Mouse (Mus musculus) mesoderm, embryonic 11.5 days (tissue): ENCODE measurements around the gene Col17a1.

ENCODE experiments used
- DNase-seq: peaks from one replicate; pipeline ENCODE4 v3.0.0-alpha.2; 2012; ENCODE audit warnings: low read depth, low spot score

The Col17a1 gene

DNA sequence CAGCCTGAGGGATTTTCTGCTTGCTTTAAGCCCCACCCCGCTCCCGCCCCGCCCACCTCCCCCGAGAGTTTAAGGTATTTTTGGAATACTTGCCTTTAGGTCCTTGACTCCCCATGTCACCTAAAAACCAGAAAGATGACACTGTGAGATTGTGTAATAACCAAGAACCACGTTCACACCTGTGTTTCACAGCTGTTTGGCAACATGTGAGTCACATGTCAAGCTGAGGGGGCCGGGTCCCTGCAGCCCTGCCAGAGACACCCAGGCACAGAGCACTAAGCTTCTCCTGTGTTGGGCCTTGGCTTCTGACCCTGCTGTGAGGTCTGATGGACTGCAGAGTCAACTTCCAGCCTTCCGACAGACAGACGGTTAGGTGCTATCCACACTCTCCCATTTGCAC is 24.3 kb downstream of the Col17a1 start:
- no peak for DNase-seq

- DNase-seq: no peak
Measured at GRCm38 (mm10) chr19:47659765-47660408, 32.0 kb downstream of the Col17a1 start.

- DNase-seq: peak; percentile 67
Measured at GRCm38 (mm10) chr19:47658914-47659535, 32.9 kb downstream of the Col17a1 start.

DNA sequence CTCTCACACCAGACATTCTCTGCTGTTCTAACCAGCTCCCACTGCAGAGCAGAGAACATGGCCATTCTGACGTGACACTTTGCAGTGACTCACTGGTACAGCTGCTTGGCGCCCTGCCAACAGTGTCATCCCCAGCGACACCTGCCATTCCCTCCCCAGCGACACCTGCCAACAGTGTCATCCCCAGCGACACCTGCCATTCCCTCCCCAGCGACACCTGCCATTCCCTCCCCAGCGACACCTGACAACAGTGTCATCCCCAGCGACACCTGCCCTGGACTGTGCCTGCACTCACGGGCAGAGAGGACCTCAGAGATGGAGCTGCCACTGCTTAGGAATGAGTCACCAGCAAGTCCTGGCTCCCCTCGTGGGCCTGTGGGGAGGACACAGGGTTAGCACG is 37.0 kb downstream of the Col17a1 start:
- DNase-seq: no peak

DNA sequence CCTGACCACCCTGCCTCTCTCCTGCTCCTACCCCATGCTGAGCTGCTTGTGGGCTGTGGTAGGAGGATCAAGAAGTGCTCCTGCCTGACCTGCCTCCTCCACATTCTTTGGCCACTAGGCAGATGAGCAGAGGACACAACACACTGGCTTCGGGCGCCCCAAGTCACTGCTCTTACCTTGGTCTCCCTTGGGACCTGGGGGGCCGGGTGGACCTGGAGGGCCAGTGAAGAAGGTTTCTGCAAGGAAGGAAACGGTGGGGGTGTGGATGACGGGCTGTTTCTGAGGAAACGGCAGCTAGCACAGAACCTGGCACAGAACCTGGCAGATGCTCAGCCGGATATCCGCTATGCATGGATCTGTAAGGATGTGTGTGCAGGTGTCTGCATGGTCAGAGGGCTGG is 38.7 kb downstream of the Col17a1 start:
- DNase-seq: no peak

GRCm38 (mm10) chr19:47652255-47652654 is 39.6 kb downstream of the Col17a1 start:
- no peak for DNase-seq

DNA sequence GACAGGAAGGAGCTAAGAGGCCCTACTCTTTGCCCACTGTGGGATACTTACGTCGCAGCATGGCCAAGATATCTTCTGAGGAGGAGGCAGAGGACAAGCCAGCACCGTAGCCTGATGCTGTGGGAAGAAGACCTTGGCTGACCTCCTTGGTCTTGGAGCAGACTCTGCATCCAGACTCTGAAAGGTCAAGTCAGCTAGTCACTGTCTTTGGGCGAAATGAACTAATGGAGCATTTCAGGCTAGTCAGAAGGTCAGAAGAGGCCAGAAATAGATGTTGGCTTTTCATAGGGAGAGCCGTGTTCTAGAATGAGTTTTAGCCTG is 40.8 kb downstream of the Col17a1 start:
- DNase-seq: no peak

DNA sequence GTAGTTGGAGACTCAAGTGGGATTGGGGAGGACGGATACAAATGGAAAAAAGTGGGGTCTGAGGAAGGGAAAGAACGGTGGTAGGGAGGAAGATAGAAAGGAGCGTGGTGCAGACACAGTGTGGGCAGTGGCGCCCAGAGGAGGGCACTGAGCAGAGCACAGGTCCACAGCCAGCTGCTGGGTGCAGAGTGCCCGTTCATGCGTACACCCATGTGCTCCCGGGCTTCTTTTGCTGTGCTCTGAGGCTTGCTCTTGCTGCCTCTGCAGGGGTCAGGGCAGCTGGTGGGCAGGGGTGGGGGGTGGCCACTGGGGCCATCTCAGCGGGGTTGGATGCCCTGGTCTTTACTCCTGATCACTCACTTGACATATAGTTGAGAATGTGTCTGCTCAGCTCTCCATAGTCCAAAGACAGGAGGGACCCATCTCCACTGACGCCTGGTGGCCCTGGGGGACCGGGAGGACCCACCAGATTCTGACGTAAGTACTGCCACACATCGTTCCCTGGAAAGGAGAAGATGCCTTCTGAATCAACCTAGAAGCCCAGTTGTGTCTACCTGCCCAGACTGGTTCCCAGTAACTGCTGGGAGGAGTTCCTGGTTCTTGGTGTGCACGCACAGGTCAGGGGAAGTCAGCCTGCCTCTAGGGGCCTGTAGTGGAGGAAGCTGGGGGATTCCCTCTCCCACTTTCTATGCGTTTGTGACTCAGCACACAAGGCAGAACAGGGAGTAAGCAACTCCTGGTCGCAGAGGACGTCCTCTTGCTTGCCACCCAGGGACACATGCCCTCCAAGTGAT is 41.3 kb downstream of the Col17a1 start:
- DNase-seq: no peak

DNA sequence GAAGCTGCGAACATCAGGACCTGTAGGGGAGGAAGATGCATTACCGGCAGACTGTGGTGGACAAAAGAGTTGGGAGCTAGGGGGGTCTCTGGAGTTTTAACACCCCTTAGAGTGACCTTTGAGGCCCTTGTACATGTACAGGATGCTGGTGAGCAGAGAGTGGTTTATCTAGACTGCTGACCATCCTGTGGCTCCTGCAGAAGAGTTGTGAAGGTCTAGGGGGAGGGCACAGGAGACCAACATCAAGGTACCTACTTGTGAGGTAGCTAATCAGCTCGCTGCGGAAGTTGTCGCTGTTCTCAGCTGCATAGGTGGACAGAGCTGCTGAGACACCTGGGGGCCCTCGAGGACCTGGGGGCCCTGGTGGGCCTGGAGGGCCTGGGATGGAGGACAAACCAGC is 42.8 kb downstream of the Col17a1 start:
- no peak for DNase-seq

GRCm38 (mm10) chr19:47646508-47647120 is 45.3 kb downstream of the Col17a1 start:
- DNase-seq: no peak

DNA sequence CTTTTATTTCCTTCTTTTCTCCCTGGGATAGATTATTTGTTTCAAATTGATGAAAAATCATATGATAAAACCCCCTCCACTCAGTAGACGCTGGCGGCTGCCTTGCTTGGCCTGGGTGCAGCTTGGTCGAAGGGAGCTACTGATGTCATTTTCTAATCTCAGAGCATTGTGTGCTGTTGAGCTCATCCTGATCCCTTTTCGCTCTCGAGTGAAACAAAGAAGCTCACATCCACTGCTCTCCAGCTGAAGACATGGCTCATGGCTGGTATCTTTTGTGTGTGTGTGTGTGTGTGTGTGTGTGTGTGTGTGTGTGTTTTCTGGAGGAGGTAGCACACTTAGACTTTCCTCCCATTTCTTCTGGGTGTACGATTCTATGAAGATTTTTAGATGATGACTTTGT is 46.3 kb downstream of the Col17a1 start:
- no peak for DNase-seq

GRCm38 (mm10) chr19:47643910-47644309 is 48.0 kb downstream of the Col17a1 start:
- DNase-seq: no peak

DNA sequence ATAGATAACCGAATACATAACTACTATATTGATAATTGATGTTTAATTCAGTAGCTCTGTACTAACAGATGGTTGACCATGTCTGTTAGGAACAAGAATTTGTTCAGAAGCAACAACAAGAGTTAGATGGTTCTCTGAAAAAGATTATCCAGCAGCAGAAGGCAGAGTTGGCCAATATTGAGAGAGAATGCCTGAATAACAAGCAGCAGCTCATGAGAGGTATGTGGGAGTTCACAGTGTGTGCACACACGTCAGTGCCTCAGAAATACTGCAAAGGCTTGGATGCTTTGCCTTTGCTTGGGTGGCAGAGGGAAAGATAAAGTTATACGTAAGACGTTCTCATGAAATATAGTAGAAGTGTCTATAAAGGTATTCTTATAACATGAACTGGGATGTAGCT is 56.5 kb downstream of the Col17a1 start:
- DNase-seq: no peak

- no peak for DNase-seq
Measured at GRCm38 (mm10) chr19:47631799-47632198, 60.1 kb downstream of the Col17a1 start.

GRCm38 (mm10) chr19:47630381-47630780 is 61.5 kb downstream of the Col17a1 start:
- DNase-seq: no peak

DNA sequence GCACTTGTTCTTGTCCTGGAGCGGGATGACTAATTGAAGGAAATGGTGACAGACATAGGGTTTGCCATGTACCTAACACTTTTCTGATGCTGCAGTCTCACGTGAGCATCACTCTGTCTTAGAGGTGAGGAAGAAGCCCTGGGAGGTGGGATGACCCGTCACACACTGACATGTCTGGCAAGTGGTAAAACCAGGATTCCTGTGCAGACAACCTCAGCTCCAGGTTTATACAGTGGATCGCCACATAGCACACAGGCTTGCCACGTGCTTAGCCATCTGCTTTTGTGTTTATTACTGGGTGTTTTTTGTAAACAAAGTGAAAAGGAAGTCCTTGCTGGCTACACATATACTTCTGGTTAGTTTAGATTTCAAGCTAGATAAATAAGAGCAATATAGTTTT is 62.8 kb downstream of the Col17a1 start:
- DNase-seq: no peak

- no peak for DNase-seq
Measured at GRCm38 (mm10) chr19:47627450-47627849, 64.4 kb downstream of the Col17a1 start.

DNA sequence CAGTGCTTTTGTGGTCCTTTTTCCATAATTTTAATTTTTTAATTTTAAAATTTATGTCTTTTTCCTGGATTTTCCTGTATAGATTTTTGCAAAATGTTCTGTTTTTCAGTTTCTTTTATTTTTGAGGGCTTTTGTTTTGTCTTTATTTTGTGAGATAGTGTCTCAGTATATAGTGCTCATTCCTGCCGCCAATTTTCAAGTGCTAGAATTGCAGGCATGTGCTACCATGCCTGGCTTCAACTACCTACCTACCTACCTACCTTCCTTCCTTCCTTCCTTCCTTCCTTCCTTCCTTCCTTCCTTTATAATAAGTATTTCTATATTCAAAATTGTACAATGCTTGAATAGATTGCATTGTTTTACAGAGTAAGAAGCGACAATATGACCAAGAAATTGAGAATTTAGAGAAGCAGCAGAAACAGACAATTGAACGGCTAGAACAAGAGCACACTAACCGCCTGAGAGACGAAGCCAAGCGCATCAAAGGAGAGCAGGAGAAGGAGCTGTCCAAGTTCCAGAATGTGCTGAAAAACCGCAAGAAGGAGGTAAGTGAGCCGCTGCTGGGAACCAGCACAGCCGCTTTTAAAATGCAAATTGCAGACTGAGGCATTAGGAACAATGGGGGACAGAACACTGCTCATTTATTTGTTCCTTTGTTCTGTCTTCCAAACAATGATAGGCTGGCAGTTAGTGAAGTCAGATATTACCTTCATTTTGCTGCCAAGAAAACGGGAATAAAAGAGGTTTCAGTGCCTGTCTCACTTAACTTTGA is 66.8 kb downstream of the Col17a1 start:
- DNase-seq: no peak

DNA sequence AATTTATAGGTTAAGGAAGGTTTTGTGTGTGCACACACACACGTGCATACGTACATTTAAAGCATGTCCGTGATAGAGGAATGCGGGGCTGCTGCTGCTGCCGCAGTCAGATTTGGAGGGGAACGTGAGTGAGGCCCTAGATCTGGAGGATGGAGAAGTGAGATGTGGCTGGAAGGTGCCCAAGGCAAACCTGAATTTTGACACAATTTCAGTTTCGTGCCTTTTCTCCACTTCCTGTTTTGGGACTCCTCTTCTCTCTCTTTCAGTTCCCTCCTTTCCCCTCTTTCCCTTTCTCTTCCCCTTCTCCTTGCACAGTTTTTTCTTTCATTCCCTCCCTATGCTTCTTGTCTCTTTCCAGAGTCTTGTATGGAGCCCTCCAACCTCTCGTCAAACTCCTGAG is 70.4 kb downstream of the Col17a1 start:
- no peak for DNase-seq

DNA sequence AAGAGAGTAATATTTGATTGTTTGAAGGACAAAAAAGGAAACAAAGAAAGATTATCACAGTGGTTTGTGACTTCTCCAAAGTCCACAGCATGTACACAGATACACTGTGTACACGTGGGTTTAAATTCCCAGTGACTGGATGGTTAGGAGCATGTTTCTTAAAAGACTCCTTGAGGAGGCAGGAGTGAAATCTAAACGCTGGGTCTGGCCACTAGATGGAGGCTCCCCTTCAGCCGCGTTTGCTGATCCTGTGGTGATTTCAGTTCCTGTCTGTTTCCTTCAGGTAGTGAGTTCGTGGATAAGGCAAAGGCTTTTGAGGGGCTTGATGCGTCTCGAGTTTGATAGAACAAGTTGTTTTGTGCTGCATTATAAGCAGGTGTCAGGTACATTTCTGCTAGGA is 78.5 kb downstream of the Col17a1 start:
- DNase-seq: no peak

- no peak for DNase-seq
Measured at GRCm38 (mm10) chr19:47608513-47608912, 83.4 kb downstream of the Col17a1 start.
